Mouse (Mus musculus): ENCODE data around the gene Nup62.

The Nup62 gene

DNA sequence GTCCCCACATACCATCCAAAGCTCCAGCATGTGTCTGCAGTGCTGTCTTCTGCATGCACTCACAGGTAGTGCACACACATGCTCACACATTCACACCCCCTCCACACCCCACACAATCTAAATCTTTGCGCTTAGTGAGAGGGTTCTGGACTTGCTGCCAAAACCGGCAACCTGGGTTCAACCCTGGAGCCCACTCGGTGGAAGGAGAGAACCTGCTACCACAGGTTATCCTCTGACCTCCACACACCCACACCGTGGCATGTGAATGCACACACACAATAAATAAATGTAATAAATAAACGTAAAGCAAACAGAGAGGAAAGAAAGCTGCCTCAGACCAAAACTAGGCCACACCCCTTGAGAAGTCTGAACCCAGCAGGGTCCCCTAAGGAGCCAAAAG lies 31.9 kb downstream of the Nup62 start:
- intact Hi-C loops (cut with DNase I): no loop called here

DNA sequence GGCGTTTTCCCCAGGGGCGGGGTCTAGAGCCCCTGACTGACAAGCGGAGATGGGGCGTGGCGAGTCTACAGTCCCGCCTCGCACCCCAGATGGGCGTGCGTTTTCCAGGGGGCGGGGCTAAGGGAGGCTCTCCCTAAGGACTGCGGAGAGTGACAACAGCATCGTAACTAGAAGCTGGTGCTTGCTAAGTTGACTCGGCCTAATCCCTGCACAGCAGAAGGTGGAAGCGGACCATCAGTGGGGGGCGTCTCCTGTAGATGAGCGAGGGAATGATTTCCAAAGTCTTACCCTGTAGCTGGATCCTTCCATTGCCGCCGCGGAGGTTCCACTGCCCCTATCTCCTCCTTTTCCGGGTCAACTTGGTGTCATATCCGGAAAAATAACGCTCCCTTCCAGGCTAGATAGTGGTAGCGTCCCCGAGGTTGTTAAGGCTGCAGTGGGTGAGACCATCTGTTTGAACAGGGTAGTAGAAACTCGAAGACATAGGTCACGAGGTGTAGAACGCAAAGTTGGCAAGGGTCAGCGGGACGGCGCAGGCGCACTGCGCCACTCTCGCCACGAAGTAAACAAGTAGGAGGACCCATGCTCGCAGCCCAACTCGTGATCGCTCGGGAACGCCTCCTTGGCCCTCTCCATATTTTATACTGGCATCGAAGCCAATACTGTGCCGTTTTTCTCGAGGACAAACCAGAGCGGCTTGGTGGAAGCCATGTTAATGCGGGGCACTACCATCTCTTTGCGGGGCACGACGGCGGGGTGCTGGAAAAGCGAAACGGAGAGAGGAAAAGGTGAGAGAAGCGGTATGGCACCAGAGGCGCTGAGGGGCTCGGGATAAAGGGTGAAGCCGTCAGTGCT lies 32.9 kb downstream of the Nup62 start, which contains the start of the genes Akt1s1 and Tbc1d17:
TSS of gene Akt1s1 (plus strand) at position 431 of the 855 bp plus-strand sequence.
TSS of gene Tbc1d17 (minus strand) at position 519 of the 855 bp plus-strand sequence.
- intact Hi-C loops (cut with DNase I): no loop called here

DNA sequence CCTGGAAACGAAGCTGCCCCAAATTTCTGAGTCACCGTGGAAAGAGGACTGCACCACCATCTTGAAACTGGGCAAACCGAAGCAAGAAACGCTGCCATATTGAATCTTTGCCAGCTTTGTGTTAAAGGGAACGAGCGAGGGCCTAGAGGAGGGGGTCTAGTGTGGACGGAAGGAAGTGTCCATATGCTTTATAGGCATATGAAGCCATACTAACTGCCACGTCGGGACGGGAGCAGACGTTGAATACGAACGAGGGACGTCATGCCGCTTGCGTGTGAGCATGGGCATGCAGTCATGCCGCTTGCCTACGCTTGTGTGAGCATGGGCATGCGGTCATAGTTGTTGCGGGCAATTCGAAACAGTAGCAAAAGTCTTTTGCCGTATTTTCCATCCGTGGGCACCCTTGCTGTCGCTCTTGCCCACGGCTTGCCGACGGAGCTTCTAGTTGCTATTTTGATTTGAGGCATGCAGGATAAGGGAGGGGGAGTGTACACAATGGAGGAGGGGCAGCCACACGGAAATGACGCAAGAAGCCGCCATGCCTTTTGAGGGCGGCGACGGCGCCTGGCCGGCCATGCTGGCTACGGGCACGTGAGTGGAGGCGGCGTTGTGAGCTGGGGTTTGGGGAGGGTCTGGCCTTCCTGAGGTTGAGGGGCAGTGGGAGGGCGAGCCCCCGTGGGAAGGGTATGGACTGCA lies 33.7 kb downstream of the Nup62 start:
- intact Hi-C loops (cut with DNase I): no loop called here

DNA sequence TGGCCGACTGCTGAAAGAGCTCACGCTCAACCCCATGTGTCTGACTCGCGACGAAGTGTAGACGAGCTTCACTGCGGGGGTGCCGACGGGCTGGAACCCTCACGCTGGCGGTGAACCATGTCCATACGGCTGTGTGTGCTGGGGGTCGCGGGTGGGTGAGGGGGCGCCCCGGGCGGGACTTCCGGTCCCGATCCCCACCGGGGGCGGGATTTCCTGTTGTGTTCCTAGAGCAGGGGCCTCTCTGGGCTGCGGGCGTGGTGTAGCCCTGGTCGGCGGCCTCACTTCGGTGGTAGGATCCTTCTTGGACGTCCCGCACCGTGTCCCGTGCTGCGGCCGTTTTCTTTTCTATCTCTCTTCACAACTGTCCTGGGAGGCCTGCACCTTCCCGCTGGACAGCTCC lies 34.3 kb downstream of the Nup62 start:
- intact Hi-C loops (cut with DNase I): no loop called here

DNA sequence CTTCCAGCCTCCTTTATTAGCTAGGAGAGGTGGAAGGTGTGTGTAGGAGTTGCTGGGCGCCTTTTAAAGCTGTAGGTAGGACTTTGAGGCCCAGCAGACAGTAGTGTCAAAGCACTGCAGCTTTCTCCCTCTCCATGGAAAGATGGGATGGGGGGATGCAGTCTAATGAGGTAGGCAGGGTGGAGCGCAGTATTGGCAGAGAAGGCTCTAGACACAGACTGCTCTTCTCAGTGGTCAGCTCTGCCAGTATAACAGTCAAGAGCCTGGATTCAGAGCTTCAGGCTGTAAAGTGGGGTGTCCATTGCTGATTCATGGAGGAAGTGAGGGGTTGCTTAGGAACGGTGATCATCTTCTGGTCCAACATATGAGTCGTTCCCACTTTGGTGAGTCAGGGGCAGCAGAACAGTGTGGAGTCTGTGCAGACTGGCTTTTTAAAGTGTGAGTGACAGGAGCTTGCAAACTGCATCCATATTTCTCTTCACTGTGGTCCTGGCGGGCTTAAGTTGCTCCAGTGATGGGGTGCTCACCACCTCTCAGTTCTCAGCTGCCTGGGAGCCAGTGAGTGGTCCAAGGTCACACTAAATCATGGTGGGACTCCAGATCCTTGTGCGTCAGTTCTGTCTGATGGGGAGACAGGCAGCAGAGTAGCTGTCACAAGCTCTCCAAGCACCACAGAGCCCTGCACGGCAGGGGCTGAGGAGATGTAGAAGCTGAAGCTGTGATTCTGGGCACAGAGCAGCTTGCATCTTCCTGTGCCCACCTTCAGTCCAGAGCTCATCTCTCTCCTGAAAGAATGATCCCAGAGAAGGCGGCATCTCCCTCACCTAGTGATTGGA lies 35.1 kb downstream of the Nup62 start:
- intact Hi-C loops (cut with DNase I): no loop called here

DNA sequence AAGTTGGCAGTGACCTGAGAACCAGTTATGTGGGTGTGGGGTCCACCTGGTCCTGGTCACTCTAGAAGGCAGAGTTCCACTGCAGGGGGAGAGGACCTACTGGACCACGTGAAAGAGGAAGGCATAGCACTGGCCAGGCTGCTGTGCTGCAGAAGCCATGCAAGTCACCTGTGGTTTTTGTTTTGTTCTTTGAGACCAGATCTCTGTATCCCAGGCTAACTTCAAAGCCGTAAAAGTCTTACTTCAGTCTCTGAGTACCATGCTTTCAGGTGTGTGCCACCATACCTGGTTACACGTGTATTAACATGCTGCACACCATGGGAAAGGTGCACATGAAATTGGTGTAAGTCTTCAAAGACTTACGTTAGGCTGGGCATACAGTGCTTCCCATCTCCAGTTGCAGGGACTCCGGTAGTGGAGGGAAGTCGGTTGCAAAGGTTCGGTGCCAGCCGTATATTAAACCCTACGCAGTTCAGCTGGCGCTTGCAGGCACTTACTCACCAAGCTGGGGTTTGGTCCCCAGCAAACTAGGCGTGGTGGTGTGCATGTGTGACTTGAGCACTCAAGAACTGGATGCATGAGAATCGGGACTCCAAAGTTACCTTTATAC lies 35.8 kb downstream of the Nup62 start:
- intact Hi-C loops (cut with DNase I): no loop called here

DNA sequence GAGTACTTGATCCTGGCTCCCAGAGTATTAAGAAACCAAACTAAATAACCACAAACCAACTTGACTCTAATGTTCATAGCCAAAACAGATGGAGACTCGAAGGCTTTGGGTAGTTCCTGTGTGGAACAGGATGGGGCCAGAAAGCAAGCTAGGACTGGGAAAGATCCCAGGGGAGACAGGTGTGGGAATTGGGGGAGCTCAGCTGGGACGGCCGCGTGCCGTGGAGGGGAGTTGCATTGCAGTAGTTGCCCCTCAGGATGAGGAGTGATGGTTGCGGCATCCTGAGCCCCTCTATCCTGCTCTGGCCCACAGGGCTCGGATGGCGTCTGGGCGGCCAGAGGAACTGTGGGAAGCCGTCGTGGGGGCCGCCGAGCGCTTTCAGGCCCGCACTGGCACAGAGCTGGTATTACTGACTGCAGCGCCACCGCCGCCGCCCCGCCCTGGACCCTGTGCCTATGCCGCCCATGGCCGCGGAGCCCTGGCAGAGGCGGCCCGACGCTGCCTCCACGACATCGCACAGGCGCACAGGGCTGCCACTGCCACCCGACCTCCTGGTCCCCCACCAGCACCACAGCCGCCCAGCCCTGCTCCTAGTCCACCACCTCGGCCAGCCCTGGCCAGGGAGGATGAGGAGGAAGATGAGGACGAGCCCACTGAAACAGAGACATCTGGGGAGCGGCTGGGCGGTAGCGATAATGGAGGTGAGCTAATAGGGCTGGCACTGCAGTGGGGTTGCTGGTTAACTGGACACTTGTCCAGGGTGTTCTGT lies 36.6 kb downstream of the Nup62 start:
- intact Hi-C loops (cut with DNase I): no loop called here

DNA sequence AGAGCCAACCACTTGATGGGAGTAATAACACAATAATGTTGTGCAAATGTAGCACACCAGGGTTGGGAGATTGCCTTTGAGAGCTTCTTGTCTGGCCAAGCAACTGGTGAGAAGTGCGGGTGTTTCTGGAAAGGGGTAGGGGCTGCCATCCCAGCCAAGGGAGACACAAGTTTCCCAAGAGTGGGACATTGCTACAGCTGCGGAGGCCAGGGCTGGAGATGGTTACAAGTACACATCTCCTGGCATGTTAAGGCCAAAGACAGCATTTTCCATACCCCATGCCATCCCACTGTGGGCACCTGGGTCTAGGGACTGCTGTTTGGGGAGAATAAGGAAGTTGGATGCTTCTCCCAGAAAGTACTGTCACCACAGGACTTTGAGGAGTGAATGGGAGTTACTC lies 37.2 kb downstream of the Nup62 start:
- intact Hi-C loops (cut with DNase I): no loop called here

DNA sequence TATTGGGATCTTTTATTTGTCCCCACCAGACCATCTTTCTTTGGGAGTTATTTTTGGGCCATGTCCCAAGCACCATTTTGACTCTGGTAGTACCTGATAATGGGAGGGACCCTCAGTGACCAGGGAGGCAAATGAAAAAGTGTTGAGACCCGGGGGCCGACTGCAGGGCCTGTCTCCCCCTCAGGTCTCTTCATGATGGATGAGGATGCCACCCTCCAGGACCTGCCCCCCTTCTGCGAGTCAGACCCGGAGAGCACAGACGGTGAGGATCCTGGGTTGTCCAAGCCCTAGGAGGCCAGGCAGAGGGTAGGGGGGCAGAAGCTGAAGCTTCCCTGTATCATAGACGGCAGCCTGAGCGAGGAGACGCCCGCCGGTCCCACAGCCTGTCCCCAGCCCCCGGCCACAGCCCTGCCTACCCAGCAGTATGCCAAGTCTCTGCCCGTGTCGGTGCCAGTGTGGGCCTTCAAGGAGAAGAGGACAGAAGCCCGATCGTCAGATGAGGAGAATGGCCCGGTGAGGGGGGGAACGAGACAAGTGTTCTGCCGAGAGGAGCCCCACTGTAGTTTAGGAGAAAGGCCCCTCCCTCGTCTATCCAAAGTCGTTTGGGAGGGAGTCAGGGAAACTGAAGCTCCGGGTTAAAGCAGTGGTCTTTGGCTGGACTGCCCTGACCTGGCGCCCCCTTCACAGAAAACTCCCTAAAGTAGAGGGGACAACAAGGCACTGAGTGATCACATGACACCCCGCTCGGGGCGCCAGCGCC lies 37.9 kb downstream of the Nup62 start:
- intact Hi-C loops (cut with DNase I): no loop called here

DNA sequence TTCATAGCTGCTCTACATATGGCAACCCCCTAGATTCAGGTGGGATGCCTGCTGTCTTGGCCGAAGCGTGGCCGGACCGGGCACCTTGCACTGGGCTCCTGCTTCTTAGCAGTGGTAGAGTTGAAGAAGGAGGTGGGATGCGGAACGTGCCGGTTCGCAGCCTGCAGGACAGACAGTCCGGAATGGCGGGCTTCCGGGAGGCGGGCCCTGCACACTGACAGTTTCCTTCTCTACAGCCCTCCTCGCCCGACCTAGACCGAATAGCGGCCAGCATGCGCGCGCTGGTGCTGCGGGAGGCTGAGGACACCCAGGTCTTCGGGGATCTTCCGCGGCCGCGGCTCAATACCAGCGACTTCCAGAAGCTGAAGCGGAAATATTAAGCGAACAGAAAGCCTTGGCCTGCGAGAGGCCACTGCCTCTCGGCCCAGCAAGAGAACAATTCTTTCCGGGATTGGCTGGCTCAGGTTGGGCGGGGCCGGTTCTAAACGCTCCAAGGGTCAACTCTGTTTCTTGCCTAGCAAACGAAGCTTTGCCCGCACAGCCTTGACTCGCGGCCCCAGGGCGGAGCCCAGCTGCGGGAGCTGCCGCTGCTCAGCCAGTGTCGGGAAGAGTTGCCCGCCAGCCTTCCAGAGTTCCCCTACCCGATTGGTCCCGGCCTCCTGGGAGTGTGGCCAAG lies 38.6 kb downstream of the Nup62 start:
- intact Hi-C loops (cut with DNase I): loop anchor here (5.0 kb wide), 1 partner anchor 38 kb away; the partner anchor contains the start of gene Med25

DNA sequence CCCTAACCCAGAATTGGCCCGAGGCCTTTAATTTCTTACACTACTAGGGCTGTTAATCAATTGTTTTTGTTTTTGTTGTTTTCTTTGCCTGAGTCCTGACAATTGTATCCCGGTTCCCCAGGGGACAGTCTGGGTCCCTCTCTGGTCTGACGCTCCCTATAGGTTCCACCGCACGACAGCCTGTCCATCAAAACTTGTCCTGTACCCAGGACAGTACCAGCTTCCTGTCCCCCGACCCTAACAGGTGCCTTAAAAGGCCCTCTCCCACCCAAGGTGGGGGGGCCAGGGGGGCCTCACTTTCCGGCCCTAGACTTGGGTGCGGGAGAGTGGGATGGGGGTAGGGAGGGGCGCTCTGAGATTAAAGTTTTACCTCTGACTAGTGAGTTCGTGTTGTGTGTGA lies 39.1 kb downstream of the Nup62 start:
- intact Hi-C loops (cut with DNase I): loop anchor here (5.0 kb wide), 1 partner anchor 37 kb away; the partner anchor contains the start of gene Med25

DNA sequence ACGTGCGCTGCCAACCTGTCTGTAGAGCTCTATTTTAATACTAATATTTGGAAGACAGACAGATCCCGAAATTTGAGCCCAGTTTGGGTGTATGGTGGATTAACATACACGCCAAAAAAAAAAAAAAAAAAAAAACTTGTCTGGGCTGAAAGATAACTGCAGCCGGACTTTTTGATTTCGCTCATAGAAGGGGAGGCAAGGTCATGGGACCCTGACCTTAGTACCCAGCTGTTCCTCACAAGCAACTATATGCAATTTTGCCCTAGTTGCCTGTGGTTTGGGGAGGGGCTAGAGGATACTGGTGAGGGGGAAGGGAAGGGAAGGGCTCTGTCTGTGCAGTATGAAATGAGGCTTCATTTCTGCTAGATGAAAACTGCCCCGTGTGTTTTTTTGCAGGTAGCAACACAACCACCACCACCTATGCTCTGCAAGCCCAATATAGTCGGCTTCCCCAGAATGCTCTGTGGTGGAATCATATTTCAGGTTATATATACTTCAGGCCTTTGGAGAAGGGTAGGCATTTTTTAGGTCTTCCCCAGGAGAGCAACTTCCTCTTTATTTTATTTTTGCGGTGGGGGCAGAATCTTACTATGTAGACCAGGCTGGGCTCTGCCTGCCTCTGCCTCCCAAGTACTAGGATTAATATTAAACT lies 40.5 kb downstream of the Nup62 start:
- intact Hi-C loops (cut with DNase I): loop anchor here (5.0 kb wide), 1 partner anchor 36 kb away; the partner anchor contains the start of gene Med25

DNA sequence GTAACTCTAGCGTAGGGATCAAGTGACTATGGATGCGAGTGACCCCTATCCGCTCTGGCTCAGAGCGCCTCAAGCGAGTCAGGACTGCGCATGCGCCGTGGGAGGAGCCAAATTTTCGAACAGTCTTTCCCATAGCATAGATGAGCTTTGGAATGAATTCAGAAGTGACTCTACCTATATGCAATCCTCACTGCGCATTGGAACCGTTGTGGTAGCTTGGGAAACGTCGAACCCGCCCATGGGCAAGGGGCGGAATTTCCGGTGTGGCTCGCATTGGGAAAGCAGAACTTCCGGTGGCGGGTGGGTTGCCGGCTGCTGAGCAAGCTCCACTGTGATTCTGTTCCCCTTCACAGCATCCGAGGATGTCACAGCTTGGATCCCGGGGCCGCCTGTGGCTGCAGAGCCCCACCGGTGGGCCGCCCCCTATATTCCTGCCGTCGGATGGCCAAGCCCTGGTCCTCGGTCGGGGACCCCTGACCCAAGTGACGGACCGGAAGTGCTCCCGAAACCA lies 41.2 kb downstream of the Nup62 start, which contains the start of gene Pnkp:
TSS of gene Pnkp (plus strand) at position 98 of the 511 bp plus-strand sequence.
- intact Hi-C loops (cut with DNase I): loop anchor here (5.0 kb wide), 1 partner anchor 35 kb away; the partner anchor contains the start of gene Med25

DNA sequence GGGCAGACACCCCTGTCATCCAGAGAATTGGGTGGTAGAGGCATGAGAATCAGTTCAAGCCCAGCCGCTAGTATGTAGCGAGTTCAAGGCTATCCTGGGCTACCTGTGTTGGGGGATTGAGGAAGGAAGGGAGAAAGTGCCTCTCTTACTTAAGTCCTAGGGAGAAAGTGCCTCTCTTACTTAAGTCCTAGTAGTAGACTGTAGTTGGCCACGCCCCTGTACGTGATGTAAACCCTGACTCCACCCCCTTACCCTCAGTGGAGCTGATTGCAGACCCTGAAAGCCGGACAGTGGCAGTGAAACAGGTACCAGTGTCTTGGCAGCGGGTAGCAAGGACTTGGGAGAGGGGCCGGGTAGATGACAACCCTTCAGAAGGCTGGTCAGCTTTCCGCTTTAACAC lies 42.0 kb downstream of the Nup62 start:
- intact Hi-C loops (cut with DNase I): loop anchor here (5.0 kb wide), 1 partner anchor 34 kb away; the partner anchor contains the start of gene Med25

DNA sequence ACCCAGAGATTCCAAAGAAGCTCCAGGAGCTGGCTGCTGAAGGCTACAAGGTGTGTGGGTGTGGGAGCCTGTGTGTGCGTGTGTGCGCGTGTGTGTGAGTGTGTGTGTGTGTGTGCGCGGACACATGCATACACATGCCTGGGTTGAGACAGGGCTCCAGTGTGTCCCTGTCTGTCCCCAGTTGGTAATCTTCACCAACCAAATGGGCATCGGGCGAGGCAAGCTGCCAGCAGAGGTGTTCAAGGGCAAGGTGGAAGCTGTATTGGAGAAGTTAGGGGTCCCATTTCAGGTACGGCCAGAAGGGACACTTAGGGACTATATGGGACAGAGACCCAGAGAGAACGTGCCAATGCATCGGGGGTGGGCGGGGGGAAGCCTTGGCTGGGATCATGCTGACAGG lies 44.0 kb downstream of the Nup62 start:
- intact Hi-C loops (cut with DNase I): loop anchor here (5.0 kb wide), 1 partner anchor 32 kb away; the partner anchor contains the start of gene Med25

DNA sequence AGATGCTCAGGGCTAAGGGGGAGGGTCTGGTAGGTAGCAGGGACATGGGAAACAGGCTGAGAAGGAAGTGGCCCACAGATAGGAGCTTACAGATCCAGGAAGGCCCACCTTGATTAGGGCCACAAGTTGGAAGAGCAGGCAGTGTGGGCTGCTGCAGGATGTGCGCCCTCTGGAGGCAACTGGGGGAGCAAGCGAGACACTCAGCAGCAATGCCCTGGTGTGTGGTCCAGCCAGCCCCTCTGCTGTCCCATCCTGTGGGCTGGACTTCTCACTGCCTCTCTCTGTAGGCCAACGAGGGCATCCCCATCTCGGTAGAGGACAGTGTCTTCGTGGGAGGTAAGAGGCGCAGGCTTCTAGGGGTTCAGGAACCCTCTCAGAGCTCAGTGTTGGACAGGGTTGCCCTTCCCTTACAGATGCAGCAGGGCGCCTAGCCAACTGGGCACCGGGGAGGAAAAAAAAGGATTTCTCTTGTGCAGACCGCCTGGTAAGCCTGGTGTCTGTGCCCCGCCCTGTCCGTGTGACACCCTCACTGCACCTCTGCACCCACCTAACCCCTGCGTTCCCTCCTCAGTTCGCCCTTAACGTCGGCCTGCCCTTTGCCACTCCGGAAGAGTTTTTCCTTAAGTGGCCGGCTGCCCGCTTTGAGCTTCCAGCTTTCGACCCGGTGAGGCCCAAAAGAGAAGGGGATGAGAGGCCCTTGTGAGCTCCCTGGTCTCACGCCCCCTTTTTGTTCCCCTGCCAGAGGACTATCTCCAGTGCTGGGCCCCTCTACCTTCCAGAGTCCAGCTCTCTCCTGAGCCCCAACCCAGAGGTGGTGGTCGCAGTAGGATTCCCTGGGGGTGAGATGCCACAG lies 44.9 kb downstream of the Nup62 start:
- intact Hi-C loops (cut with DNase I): no loop called here

DNA sequence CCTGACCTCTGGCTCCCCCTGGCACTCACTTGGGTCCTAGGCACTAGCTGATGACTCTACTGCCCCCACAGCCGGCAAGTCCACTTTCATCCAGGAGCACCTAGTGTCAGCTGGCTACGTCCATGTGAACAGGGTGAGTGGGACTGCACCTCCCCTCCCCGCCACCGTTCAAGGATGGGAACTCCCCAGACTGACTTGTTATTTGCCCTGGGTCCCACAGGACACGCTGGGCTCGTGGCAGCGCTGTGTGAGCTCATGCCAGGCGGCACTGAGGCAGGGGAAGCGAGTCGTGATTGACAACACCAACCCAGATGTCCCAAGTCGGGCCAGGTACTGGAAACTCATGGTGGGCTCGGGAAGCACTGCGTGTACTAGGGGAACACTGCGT lies 45.5 kb downstream of the Nup62 start:
- intact Hi-C loops (cut with DNase I): no loop called here

All from adrenal gland (tissue).